Mouse (Mus musculus): ENCODE results near the gene S100a3. TPM values are rescaled to one million over a fixed set of nuclear protein-coding genes. Genes with fewer than 3 reads are reported as not detected.

The S100a3 gene
- polyA plus RNA-seq, 1 experiment from 2014 or later = 35.0 TPM

GRCm38 (mm10) chr3:90589390-90589789 is 29.0 kb downstream of the S100a3 start:
- WGBS = 76% methylated on average over 6 of the region's 6 CpGs
- H3K9ac ChIP-seq = no peak overlapping the region
- H3K4me3 ChIP-seq (replicated peaks) = no peak overlapping the region
- ATAC-seq (ENCODE audit: insufficient number of reproducible peaks, low FRiP score, low TSS enrichment, low read depth) = no peak
- no peaks in the 10 kb centered on the region for H3K27me3 ChIP-seq
- H3K9me3 ChIP-seq (replicated peaks) = no peaks in the 10 kb centered on the region
- H3K4me2 ChIP-seq (replicated peaks) = no peak overlapping the region
- peaks cover 30% of the 10 kb centered on the region for H3K4me1 ChIP-seq
- H3K27ac ChIP-seq (replicated peaks) = no peak overlapping the region
- H3K36me3 ChIP-seq = no peaks in the 10 kb centered on the region

- Histone ChIP-seq H3K27me3 (no peaks in the 10 kb centered on the region), H3K9ac (no peak within 1 kb of the TSS), H3K4me1 (peaks cover 30% of the 10 kb centered on the region), H3K4me3 (replicated peaks) (no peak within 1 kb of the TSS), H3K27ac (replicated peaks) (no peak within 1 kb of the TSS), H3K36me3 (no peaks in the 10 kb centered on the region), H3K9me3 (replicated peaks) (no peaks in the 10 kb centered on the region), H3K4me2 (replicated peaks) (no peak within 1 kb of the TSS)
- WGBS = 80% methylated on average over 8 of the region's 8 CpGs
- ATAC-seq (ENCODE audit: insufficient number of reproducible peaks, low FRiP score, low TSS enrichment, low read depth) = no peak
Observed at GRCm38 (mm10) chr3:90589947-90590346, 29.6 kb downstream of the S100a3 start, which contains the start of gene S100a2. Gene S100a2 (plus strand): TSS chr3:90590247.

DNA sequence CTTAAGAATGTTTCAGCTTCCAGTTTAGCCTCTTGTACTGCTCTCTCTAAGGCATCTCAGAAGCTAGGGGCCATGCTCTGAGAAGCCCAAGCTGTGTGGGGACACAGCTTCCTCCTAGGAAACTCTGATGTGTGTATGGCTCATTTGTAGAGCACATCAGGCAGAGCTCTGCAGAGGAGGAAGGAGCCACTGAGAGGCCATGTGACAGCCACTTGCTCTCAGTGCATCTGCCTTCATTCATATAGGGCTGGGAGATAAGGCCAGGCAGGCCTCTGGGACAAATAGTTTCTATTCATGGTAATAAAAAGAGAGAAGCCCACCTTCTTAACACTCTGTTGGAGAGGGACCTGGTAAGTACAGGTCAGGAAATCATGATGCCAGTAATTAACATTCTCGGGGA is 34.1 kb downstream of the S100a3 start:
- no peak overlapping the region for H3K4me3 ChIP-seq (replicated peaks)
- 38% methylated on average over 1 of the region's 1 CpGs for WGBS
- no peaks in the 10 kb centered on the region for H3K27me3 ChIP-seq

DNA sequence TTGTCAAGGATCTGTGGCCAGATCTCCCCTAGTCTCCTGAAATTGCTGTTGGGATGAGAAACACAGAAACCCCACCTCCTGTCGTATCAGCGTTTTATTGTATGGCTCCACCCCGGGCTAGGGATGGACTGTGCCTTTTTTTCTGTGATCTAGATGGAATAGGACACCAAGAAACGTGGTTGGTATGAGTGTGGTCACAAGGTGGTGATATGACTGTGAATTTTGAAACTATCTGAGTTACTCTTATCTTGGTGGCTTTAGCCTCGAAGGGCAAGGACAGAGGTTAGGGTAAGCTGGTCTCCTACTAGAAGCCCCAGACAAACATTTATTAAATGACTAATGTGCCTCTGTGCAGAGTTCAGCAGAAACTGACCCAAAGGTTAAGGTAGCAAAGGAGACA is 35.2 kb downstream of the S100a3 start:
- 79% methylated on average over 5 of the region's 5 CpGs for WGBS
- Histone ChIP-seq H3K9me3 (replicated peaks) (no peaks in the 10 kb centered on the region), H3K4me3 (replicated peaks) (no peak overlapping the region), H3K4me2 (replicated peaks) (no peak overlapping the region), H3K27me3 (no peaks in the 10 kb centered on the region), H3K4me1 (peaks cover 12% of the 10 kb centered on the region), H3K27ac (replicated peaks) (no peak overlapping the region), H3K36me3 (no peaks in the 10 kb centered on the region), H3K9ac (no peak overlapping the region)
- ATAC-seq (ENCODE audit: insufficient number of reproducible peaks, low FRiP score, low TSS enrichment, low read depth) = no peak

More for the DNA sequence above, 34.1 kb downstream of the S100a3 start:
- H3K4me2 ChIP-seq (replicated peaks) = no peak overlapping the region
- H3K27ac ChIP-seq (replicated peaks) = no peak overlapping the region
- no peaks in the 10 kb centered on the region for H3K9me3 ChIP-seq (replicated peaks)
- 0 out of 2 replicates have a peak, but pooled peaks cover under 1% of the 10 kb centered on the region for H3K4me1 ChIP-seq
- no peaks in the 10 kb centered on the region for H3K36me3 ChIP-seq
- H3K9ac ChIP-seq = no peak overlapping the region
- no peak for ATAC-seq (ENCODE audit: insufficient number of reproducible peaks, low FRiP score, low TSS enrichment, low read depth)

DNA sequence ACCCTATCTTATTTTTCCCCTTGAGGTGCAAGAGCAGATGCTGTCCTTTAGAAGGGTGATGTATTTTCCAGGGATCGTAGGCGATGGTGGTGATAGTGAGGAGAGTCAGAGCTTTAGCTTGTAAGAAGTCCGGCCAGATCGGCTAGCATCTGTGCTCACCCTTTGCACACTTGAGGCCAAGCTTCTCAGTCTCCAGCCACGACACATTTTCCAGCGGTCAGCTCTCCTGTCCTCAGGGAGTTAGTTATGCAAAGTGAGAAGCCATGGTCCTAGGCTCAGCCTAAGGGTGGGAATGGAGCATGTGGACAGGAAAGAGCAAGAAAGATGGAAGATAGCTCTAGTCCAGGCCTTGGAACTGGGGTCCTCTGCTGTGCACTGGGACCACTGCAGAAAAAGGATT is 36.4 kb downstream of the S100a3 start:
- no peak overlapping the region for H3K27ac ChIP-seq (replicated peaks)
- no peak for ATAC-seq (ENCODE audit: insufficient number of reproducible peaks, low FRiP score, low TSS enrichment, low read depth)
- WGBS = 87% methylated on average over 6 of the region's 6 CpGs

GRCm38 (mm10) chr3:90597736-90598135 is 37.4 kb downstream of the S100a3 start:
- H3K36me3 ChIP-seq = no peaks in the 10 kb centered on the region
- ATAC-seq (ENCODE audit: insufficient number of reproducible peaks, low FRiP score, low TSS enrichment, low read depth) = no peak
- H3K4me2 ChIP-seq (replicated peaks) = no peak overlapping the region
- H3K9me3 ChIP-seq (replicated peaks) = no peaks in the 10 kb centered on the region
- no peaks in the 10 kb centered on the region for H3K27me3 ChIP-seq
- no peak overlapping the region for H3K9ac ChIP-seq
- no peak overlapping the region for H3K27ac ChIP-seq (replicated peaks)
- H3K4me1 ChIP-seq = peaks cover 34% of the 10 kb centered on the region
- no peak overlapping the region for H3K4me3 ChIP-seq (replicated peaks)
- WGBS = 28% methylated on average over 6 of the region's 6 CpGs

More for the DNA sequence above, 36.4 kb downstream of the S100a3 start:
- H3K9me3 ChIP-seq (replicated peaks) = no peaks in the 10 kb centered on the region
- no peak overlapping the region for H3K4me3 ChIP-seq (replicated peaks)
- H3K36me3 ChIP-seq = no peaks in the 10 kb centered on the region
- H3K9ac ChIP-seq = no peak overlapping the region
- no peaks in the 10 kb centered on the region for H3K27me3 ChIP-seq
- peaks cover 24% of the 10 kb centered on the region for H3K4me1 ChIP-seq
- no peak overlapping the region for H3K4me2 ChIP-seq (replicated peaks)

DNA sequence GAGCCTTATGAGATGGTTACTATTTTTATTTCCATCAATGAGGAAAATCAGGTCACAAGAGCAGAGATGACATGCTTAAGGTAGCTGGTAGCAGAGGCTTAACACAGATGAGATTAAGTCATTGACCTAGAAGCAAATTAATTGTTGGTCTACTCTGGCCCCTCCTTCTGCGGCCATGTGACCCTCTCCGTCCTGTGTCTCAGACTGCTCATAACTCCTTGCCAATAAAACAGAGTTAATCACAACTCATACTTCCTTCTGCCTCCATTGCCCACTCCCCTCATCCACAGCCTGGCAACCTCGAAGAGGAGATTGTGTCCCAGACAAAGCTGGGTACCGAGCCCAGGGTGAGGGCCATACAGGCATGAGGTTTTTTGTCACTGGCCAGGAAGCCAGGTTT is 37.8 kb downstream of the S100a3 start:
- 77% methylated on average over 4 of the region's 4 CpGs for WGBS
- no peaks in the 10 kb centered on the region for H3K36me3 ChIP-seq

DNA sequence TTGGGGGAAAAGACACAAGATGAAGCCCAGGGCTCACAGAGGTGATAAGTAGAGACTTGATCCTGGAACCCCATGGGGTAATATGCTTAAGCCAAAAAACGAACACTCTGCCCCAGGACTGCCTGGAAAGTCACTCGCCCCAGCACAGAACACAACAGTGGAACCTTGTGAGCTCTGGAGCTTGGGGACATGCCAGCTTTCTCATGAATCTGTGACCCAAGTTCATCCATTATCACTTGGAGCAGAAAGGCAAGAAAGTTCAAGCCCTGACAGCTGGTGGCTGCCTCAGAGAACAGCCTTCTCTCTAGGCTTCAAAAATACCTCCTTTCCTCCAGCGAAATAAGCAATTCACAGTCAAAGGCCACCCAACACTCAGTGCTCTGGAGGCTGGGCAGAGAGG is 39.0 kb downstream of the S100a3 start:
- 78% methylated on average over 3 of the region's 3 CpGs for WGBS
- H3K4me1 ChIP-seq = peaks cover 50% of the 10 kb centered on the region

More for the DNA sequence above, 37.8 kb downstream of the S100a3 start:
- H3K4me3 ChIP-seq (replicated peaks) = no peak overlapping the region
- H3K4me1 ChIP-seq = peaks cover 38% of the 10 kb centered on the region
- no peak overlapping the region for H3K27ac ChIP-seq (replicated peaks)
- H3K27me3 ChIP-seq = no peaks in the 10 kb centered on the region
- no peak overlapping the region for H3K4me2 ChIP-seq (replicated peaks)
- no peak overlapping the region for H3K9ac ChIP-seq
- H3K9me3 ChIP-seq (replicated peaks) = no peaks in the 10 kb centered on the region
- ATAC-seq (ENCODE audit: insufficient number of reproducible peaks, low FRiP score, low TSS enrichment, low read depth) = no peak

GRCm38 (mm10) chr3:90600036-90600435 is 39.7 kb downstream of the S100a3 start:
- no peak for ATAC-seq (ENCODE audit: insufficient number of reproducible peaks, low FRiP score, low TSS enrichment, low read depth)
- Histone ChIP-seq H3K4me2 (replicated peaks) (no peak overlapping the region), H3K36me3 (no peaks in the 10 kb centered on the region), H3K9me3 (replicated peaks) (no peaks in the 10 kb centered on the region), H3K27me3 (no peaks in the 10 kb centered on the region), H3K4me1 (peaks cover 56% of the 10 kb centered on the region), H3K9ac (no peak overlapping the region), H3K27ac (replicated peaks) (peak overlapping the region; percentile 68; the same call in 1 of the 2 replicates), H3K4me3 (replicated peaks) (no peak overlapping the region)
- 61% methylated on average over 6 of the region's 6 CpGs for WGBS

More for the DNA sequence above, 39.0 kb downstream of the S100a3 start:
- no peak overlapping the region for H3K9ac ChIP-seq
- no peak overlapping the region for H3K4me3 ChIP-seq (replicated peaks)
- no peak overlapping the region for H3K4me2 ChIP-seq (replicated peaks)
- no peak overlapping the region for H3K27ac ChIP-seq (replicated peaks)
- no peaks in the 10 kb centered on the region for H3K27me3 ChIP-seq
- H3K9me3 ChIP-seq (replicated peaks) = no peaks in the 10 kb centered on the region
- no peaks in the 10 kb centered on the region for H3K36me3 ChIP-seq
- no peak for ATAC-seq (ENCODE audit: insufficient number of reproducible peaks, low FRiP score, low TSS enrichment, low read depth)

DNA sequence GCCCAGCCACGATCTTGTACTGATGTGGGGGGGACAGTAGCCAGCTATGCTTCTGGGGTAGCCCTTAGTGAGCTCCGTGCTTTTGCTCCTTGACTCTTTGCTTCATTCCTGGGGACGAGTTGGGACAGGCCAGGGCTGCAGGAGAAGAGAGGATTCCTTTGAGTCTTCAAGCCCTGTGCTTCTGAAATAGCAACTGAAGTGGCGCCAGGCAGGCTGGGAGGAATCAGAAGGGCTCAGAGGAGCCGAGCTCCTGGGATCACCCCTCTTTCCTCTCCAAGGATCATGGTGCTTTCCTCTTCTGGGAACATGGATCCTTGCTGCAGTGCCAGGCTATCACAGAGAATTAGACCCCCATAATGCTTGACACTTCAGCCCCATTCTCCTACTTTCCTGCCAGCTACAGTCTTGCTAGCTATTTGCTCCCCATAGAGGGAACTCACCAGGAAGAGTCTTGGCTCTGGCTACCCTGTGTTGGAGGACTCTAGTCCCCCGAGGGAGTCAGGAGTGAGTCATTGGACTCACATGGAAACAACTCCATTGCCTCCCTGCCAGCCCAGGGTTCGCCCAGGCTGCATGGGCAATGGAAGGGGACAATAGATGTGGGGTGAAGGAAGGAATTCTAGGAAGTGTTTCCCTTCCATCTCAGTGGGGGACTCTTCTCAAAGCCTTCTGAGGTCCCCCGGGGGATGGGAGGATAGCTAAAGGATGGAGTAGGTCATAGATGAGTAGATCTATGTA is 40.2 kb downstream of the S100a3 start:
- Histone ChIP-seq H3K4me1 (peaks cover 62% of the 10 kb centered on the region), H3K27me3 (no peaks in the 10 kb centered on the region), H3K9ac (no peak overlapping the region), H3K9me3 (replicated peaks) (no peaks in the 10 kb centered on the region), H3K27ac (replicated peaks) (peak overlapping the region; percentile 68), H3K36me3 (no peaks in the 10 kb centered on the region), H3K4me3 (replicated peaks) (no peak overlapping the region), H3K4me2 (replicated peaks) (no peak overlapping the region)
- 62% methylated on average over 8 of the region's 8 CpGs for WGBS
- no peak for ATAC-seq (ENCODE audit: insufficient number of reproducible peaks, low FRiP score, low TSS enrichment, low read depth)

GRCm38 (mm10) chr3:90601486-90602110 is 41.2 kb downstream of the S100a3 start, which contains the start of gene Gm42674:
Gene Gm42674 (plus strand): TSS chr3:90601904.
- ATAC-seq (ENCODE audit: insufficient number of reproducible peaks, low FRiP score, low TSS enrichment, low read depth) = no peak
- Histone ChIP-seq H3K9ac (no peak within 1 kb of the TSS), H3K27ac (replicated peaks) (peak within 1 kb of the TSS; percentile 92), H3K9me3 (replicated peaks) (no peaks in the 10 kb centered on the region), H3K27me3 (no peaks in the 10 kb centered on the region), H3K36me3 (no peaks in the 10 kb centered on the region), H3K4me3 (replicated peaks) (no peak within 1 kb of the TSS), H3K4me1 (peaks cover 71% of the 10 kb centered on the region), H3K4me2 (replicated peaks) (no peak within 1 kb of the TSS)
- 83% methylated on average over 11 of the region's 11 CpGs for WGBS
